Mouse (Mus musculus) activated CD4-positive, CD25-positive, alpha-beta regulatory T cell, adult 4 months (primary cell): Measurements from ENCODE around the gene Clock. TPM values are rescaled to one million over a fixed set of nuclear protein-coding genes. Genes with fewer than 3 reads are reported as not detected.

ENCODE experiments used
- ATAC-seq: one replicate; pipeline ENCODE4 v1.8.0; 2017
- polyA plus RNA-seq, 2 experiments: library from polyadenylated mRNA; unstranded; fragments of 100-300 nt; shearing (Covaris generic); gene quantifications; one replicate each; pipeline ENCODE4 v1.2.1; 2017

Gene Clock
- polyA plus RNA-seq, 2 experiments from 2014 or later, result 14.0 to 16.6 TPM

- no peak for ATAC-seq
Observed at GRCm38 (mm10) chr5:76177664-76178063, 126.9 kb downstream of the Clock start.

DNA sequence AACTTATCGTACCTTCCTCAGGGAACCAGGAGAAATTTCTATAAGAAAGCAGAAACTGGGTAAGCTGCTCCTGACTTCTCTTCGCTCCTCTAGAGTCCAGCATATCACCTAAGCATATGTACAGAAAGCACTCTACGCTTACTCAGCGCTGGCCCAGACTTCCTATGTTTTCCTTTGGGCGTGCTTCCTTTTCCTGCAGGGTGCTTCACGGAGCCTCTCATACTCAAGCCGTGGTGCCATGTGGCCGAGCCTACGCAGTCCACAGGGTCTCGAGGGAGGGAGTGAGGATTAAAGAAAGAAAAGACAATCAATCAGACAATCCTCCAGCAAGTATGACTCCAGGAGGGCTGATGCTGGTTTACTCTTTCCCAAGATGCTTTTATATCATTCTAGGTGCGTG lies 127.8 kb downstream of the Clock start:
- ATAC-seq, result no peak

GRCm38 (mm10) chr5:76176411-76176810 lies 128.2 kb downstream of the Clock start:
- no peak for ATAC-seq

DNA sequence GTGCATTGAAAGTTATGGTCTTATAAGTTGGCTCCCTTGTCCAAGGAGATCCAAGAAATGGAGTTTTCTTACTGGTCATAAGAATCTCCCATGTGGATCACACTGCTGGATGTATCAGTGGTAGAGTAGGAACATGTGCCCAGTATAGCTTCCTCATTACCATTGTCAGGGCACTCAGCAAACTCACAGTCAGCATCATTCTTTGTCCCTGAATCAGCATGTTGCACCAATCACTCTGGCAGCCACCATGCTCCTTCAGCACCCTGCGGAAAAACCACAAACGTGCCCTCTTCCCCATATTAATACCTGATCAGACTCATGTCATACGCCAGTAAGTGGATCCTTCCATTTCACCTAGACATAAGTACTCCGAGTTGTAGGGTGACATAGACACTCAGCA lies 129.5 kb downstream of the Clock start:
- no peak for ATAC-seq

GRCm38 (mm10) chr5:76171039-76171438 lies 133.6 kb downstream of the Clock start:
- no peak for ATAC-seq

- ATAC-seq, result no peak
Observed at GRCm38 (mm10) chr5:76170522-76170921, 134.1 kb downstream of the Clock start.

DNA sequence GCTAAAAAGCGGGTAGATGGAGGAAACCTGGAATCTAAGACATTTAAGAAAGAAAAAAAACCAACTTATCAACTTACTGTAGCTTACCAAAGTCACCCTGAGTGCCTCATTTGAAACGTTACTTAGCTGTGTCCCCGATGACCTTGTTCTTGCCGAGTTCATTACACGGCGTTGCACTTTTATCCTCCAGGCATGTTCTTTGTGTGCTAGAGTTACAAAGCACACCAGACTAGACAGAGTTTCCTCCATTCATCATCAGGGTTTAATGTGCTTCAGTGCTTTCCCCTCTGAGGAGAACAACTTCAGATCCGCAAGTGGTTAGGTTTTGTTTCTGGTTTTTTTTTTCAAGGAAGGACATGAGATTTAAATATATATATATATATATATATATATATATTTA lies 139.8 kb downstream of the Clock start:
- ATAC-seq, result no peak

GRCm38 (mm10) chr5:76163828-76164390 lies 140.7 kb downstream of the Clock start:
- ATAC-seq, result no peak

- no peak for ATAC-seq
Observed at GRCm38 (mm10) chr5:76162926-76163325, 141.7 kb downstream of the Clock start.

DNA sequence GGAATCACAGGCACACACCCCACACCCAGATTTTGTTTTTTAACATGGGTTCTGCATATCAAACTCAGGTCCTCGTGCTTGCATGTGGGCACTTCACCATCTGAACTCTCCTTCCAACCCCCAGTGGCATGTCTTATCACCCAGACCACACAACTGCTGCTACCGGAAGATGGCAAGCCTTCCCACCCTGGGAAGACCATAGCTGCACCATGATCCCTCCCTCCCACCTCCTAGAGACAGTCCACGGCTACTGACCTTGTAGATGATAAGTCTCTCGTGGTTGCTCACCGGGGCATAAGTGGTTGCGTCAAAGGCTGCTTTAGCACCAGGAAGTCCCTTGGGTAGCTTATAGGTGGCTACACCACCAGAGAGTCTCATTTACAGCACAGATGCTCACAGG lies 143.1 kb downstream of the Clock start:
- ATAC-seq, result no peak

- no peak for ATAC-seq
Observed at GRCm38 (mm10) chr5:76160086-76160485, 144.5 kb downstream of the Clock start.

Other genes with a start within 250 kb of the Clock start
- gene Srd5a3, start 164.5 kb downstream of the Clock start, polyA plus RNA-seq, result 10 to 100 TPM; 28.2 to 36.6 TPM
- 10 to 100 TPM in 1 of 2 experiments, 1 to 10 TPM in 1; 7.9 to 13.8 TPM for gene Tmem165, start 120.9 kb downstream of the Clock start, polyA plus RNA-seq
- not detected for gene Pdcl2, start 26.4 kb upstream of the Clock start, polyA plus RNA-seq
- gene Nmu, start 59.0 kb upstream of the Clock start, polyA plus RNA-seq, result not detected
- not detected for gene Gm7271, start 179.2 kb upstream of the Clock start, polyA plus RNA-seq
- gene Exoc1, start 224.5 kb upstream of the Clock start, polyA plus RNA-seq, result 10 to 100 TPM; 40.6 to 53.4 TPM